Mouse (Mus musculus) liver, embryonic 13.5 days (tissue): ENCODE results near the gene Barhl1. TPM values are rescaled to one million over a fixed set of nuclear protein-coding genes. Genes with fewer than 3 reads are reported as not detected.

ENCODE experiments used
- ATAC-seq: fragments of 200-750 bp; cut with Nextera tagmentation; 2 replicates; pipeline ENCODE4 v1.8.0; 2017; ENCODE audit warnings: low read depth, mild to moderate bottlenecking, moderate number of reproducible peaks, moderate library complexity
- DNase-seq: peaks from one replicate; pipeline ENCODE4 v3.0.0; 2022
- H3K27ac ChIP-seq: fragments of 300-500 bp; sonication (generic); 2 replicates; pipeline ENCODE4 v1.5.1; 2015; ENCODE audit warnings: moderate library complexity, mild to moderate bottlenecking, inconsistent platforms
- H3K27me3 ChIP-seq: fragments of 300-500 bp; sonication (generic); 2 replicates; pipeline ENCODE4 v1.6.1; 2015; ENCODE audit warnings: mild to moderate bottlenecking, inconsistent platforms
- H3K36me3 ChIP-seq: fragments of 300-500 bp; sonication (generic); 2 replicates; pipeline ENCODE4 v1.6.1; 2015; ENCODE audit warnings: mild to moderate bottlenecking, inconsistent platforms
- H3K4me1 ChIP-seq: fragments of 300-500 bp; sonication (generic); replicated peaks from 2 replicates; pipeline ENCODE4 v1.6.1; 2015; ENCODE audit warnings: inconsistent platforms
- H3K4me2 ChIP-seq: fragments of 300-500 bp; sonication (generic); 2 replicates; pipeline ENCODE4 v1.6.1; 2015; ENCODE audit warnings: inconsistent platforms, mild to moderate bottlenecking, moderate library complexity
- H3K4me3 ChIP-seq: fragments of 300-500 bp; sonication (generic); replicated peaks from 2 replicates; pipeline ENCODE4 v1.5.1; 2015; ENCODE audit warnings: mild to moderate bottlenecking, inconsistent platforms
- H3K9ac ChIP-seq: fragments of 300-500 bp; sonication (generic); 2 replicates; pipeline ENCODE4 v1.6.1; 2015; ENCODE audit warnings: mild to moderate bottlenecking, inconsistent platforms
- H3K9me3 ChIP-seq: fragments of 300-500 bp; sonication (generic); replicated peaks from 2 replicates; pipeline ENCODE4 v1.6.1; 2016; ENCODE audit warnings: inconsistent platforms
- WGBS: fragments of 180-500 bp; shearing (Covaris S2); methylation state at CpG from one replicate; pipeline ENCODE4 v1.1.7; 2015; ENCODE audit not compliant: insufficient replicate concordance; 5-methylcytosine and 5-hydroxymethylcytosine counted together
- polyA plus RNA-seq: library from polyadenylated mRNA; unstranded; fragments of >200 nt; fragmentation: Nextera tagmentation; extraction: Ambion mirVana; gene quantifications from 2 replicates; pipeline ENCODE4 v1.2.1, GENCODE M21; 2015

Gene Barhl1
- polyA plus RNA-seq: not detected in 2 replicates

- DNase-seq (no peak), ATAC-seq (no peak)
- Histone ChIP-seq H3K9ac (no peak within 1 kb of the TSS), H3K27ac (no peak within 1 kb of the TSS), H3K36me3 (no peaks in the 10 kb centered on the region), H3K4me1 (peaks cover 7% of the 10 kb centered on the region), H3K9me3 (no peaks in the 10 kb centered on the region), H3K4me3 (peak within 1 kb of the TSS; percentile 28; the same call in 1 of the 2 replicates), H3K4me2 (0 out of 2 replicates have a peak within 1 kb of the TSS, but pooled peaks have one; percentile 8), H3K27me3 (peaks cover 98% of the 10 kb centered on the region)
- 6% methylated on average over 18 of the region's 18 CpGs for WGBS
Measured at GRCm38 (mm10) chr2:28916513-28916865, at the start of gene Barhl1. Gene Barhl1, minus strand, starts transcription at chr2:28916668.

- no peak for DNase-seq
- ATAC-seq: no peak
- peaks cover 6% of the 10 kb centered on the region; the same call in 1 of the 2 replicates for H3K27me3 ChIP-seq
- no peak overlapping the region for H3K9ac ChIP-seq
- H3K4me2 ChIP-seq: no peak overlapping the region
- no peaks in the 10 kb centered on the region for H3K9me3 ChIP-seq
- H3K27ac ChIP-seq: no peak overlapping the region
- WGBS: 44% methylated on average over 6 of the region's 6 CpGs
- no peak overlapping the region for H3K4me3 ChIP-seq
- H3K36me3 ChIP-seq: no peaks in the 10 kb centered on the region
- no peaks in the 10 kb centered on the region for H3K4me1 ChIP-seq
Measured at GRCm38 (mm10) chr2:28963565-28963964, 47.1 kb upstream of the Barhl1 start.

DNA sequence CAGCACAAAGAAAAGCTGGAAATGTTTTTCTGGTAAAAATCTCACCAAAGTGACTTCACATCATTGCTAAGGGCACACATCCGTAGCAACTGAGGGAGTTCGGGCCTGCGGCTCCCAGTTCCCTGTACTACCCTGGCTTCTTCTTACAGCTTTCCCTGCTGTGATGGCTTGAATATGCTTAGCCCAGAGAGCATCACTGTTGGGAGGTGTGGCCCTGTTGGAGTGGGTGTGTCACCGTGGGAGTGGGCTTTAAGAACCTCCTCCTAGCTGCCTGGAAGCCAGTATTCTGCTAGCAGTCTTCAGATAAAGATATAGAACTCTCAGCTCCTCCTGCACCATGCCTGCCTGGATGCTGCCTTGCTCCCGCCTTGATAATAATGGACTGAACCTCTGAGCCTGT, 45.2 kb upstream of the Barhl1 start:
- H3K27me3 ChIP-seq: 0 out of 2 replicates have a peak, but pooled peaks cover 6% of the 10 kb centered on the region
- 57% methylated on average over 5 of the region's 5 CpGs for WGBS

GRCm38 (mm10) chr2:28961024-28961585, 44.6 kb upstream of the Barhl1 start:
- Histone ChIP-seq H3K27me3 (0 out of 2 replicates have a peak, but pooled peaks cover 5% of the 10 kb centered on the region), H3K4me1 (no peaks in the 10 kb centered on the region), H3K4me2 (no peak overlapping the region), H3K9ac (no peak overlapping the region), H3K36me3 (no peaks in the 10 kb centered on the region), H3K9me3 (no peaks in the 10 kb centered on the region), H3K4me3 (no peak overlapping the region), H3K27ac (no peak overlapping the region)
- DNase-seq: no peak
- ATAC-seq: no peak
- WGBS: 71% methylated on average over 15 of the region's 15 CpGs

More for the DNA sequence above, 45.2 kb upstream of the Barhl1 start:
- no peaks in the 10 kb centered on the region for H3K36me3 ChIP-seq
- DNase-seq (no peak), ATAC-seq (no peak)
- no peak overlapping the region for H3K27ac ChIP-seq
- H3K4me1 ChIP-seq: no peaks in the 10 kb centered on the region
- no peak overlapping the region for H3K4me3 ChIP-seq
- H3K9me3 ChIP-seq: no peaks in the 10 kb centered on the region
- H3K4me2 ChIP-seq: no peak overlapping the region
- no peak overlapping the region for H3K9ac ChIP-seq

DNA sequence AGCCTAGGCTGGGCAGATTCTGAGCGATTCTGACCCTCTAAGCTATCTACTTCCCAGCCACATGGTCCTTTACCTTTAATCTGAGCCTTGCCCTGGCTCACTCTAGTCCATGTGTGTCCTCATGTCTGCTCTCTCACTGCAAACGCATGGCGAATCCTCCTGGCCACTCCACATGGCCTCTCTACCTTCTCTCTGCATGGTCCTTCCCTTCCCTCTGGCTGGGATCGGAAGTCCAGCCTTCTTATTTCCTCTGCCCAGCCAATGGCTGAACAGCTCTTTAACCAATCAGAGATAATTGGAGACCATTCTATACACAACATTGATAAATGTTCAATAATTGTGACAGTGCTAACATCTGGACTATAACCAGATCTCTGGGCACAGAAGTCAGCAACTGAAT, 40.4 kb upstream of the Barhl1 start:
- no peaks in the 10 kb centered on the region for H3K4me1 ChIP-seq
- H3K27me3 ChIP-seq: no peaks in the 10 kb centered on the region
- WGBS: 68% methylated on average over 4 of the region's 4 CpGs
- ATAC-seq (no peak), DNase-seq (no peak)
- H3K4me3 ChIP-seq: no peak overlapping the region
- no peaks in the 10 kb centered on the region for H3K9me3 ChIP-seq
- H3K36me3 ChIP-seq: no peaks in the 10 kb centered on the region
- H3K4me2 ChIP-seq: no peak overlapping the region
- H3K9ac ChIP-seq: no peak overlapping the region
- no peak overlapping the region for H3K27ac ChIP-seq

GRCm38 (mm10) chr2:28954595-28954994, 38.1 kb upstream of the Barhl1 start:
- no peaks in the 10 kb centered on the region for H3K4me1 ChIP-seq
- 74% methylated on average over 9 of the region's 9 CpGs for WGBS

DNA sequence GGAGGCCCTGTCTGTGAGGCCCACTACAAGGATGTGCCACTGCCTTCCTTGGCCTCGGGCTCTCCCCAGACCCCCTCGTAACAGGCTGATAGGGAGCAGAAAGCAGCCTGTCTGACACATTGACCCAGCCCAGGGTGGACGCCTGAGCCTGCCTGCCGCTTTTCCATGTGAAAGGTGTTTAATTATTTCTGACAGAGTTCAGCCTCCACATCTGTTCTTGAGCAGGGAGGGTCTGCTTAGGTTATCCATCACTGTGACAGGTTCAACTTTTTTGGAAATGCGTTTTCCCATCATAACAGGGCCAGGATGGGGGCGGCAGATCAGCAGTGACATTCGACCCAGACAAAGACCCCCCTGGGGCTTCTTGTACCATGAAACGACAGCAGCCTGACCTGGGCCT, 36.5 kb upstream of the Barhl1 start:
- Histone ChIP-seq H3K27me3 (no peaks in the 10 kb centered on the region), H3K9ac (no peak overlapping the region), H3K27ac (no peak overlapping the region), H3K4me2 (no peak overlapping the region), H3K36me3 (no peaks in the 10 kb centered on the region), H3K4me1 (no peaks in the 10 kb centered on the region), H3K4me3 (no peak overlapping the region), H3K9me3 (no peaks in the 10 kb centered on the region)
- 55% methylated on average over 8 of the region's 8 CpGs for WGBS
- ATAC-seq (no peak), DNase-seq (no peak)

More at GRCm38 (mm10) chr2:28954595-28954994, 38.1 kb upstream of the Barhl1 start:
- no peak overlapping the region for H3K9ac ChIP-seq
- H3K27me3 ChIP-seq: no peaks in the 10 kb centered on the region
- H3K27ac ChIP-seq: no peak overlapping the region
- H3K4me3 ChIP-seq: no peak overlapping the region
- ATAC-seq (no peak), DNase-seq (no peak)
- no peaks in the 10 kb centered on the region for H3K36me3 ChIP-seq
- no peak overlapping the region for H3K4me2 ChIP-seq
- no peaks in the 10 kb centered on the region for H3K9me3 ChIP-seq

- Histone ChIP-seq H3K4me1 (no peaks in the 10 kb centered on the region), H3K9me3 (no peaks in the 10 kb centered on the region), H3K27ac (no peak overlapping the region), H3K27me3 (0 out of 2 replicates have a peak, but pooled peaks cover 5% of the 10 kb centered on the region), H3K36me3 (no peaks in the 10 kb centered on the region), H3K4me2 (no peak overlapping the region), H3K9ac (no peak overlapping the region), H3K4me3 (no peak overlapping the region)
- WGBS: 50% methylated on average over 3 of the region's 3 CpGs
- DNase-seq: no peak
- no peak for ATAC-seq
Measured at GRCm38 (mm10) chr2:28946312-28946711, 29.8 kb upstream of the Barhl1 start.

DNA sequence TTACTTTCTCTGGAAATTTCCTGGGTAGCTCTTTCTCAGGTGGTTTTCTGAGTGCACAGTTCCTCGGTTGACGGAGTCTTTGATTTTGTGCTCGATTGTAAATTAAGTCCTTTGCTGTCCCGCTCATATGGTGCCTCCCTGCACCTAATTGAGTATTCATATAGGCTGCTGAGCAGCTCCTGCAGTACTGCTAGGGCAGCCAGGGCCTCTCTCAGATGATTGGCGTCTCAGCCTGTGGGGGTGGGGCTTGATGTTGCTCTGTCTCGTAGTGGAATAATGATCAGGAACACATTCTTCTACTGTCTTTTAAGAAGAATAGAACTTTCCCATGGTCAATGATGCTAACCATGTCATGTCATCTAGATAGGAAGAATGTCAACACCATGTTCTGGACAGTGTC, 28.9 kb upstream of the Barhl1 start:
- Histone ChIP-seq H3K4me1 (no peaks in the 10 kb centered on the region), H3K4me2 (no peak overlapping the region), H3K9me3 (no peaks in the 10 kb centered on the region), H3K27me3 (0 out of 2 replicates have a peak, but pooled peaks cover 5% of the 10 kb centered on the region), H3K4me3 (no peak overlapping the region), H3K36me3 (no peaks in the 10 kb centered on the region), H3K9ac (no peak overlapping the region), H3K27ac (no peak overlapping the region)
- ATAC-seq: no peak
- DNase-seq: no peak
- 57% methylated on average over 6 of the region's 6 CpGs for WGBS

DNA sequence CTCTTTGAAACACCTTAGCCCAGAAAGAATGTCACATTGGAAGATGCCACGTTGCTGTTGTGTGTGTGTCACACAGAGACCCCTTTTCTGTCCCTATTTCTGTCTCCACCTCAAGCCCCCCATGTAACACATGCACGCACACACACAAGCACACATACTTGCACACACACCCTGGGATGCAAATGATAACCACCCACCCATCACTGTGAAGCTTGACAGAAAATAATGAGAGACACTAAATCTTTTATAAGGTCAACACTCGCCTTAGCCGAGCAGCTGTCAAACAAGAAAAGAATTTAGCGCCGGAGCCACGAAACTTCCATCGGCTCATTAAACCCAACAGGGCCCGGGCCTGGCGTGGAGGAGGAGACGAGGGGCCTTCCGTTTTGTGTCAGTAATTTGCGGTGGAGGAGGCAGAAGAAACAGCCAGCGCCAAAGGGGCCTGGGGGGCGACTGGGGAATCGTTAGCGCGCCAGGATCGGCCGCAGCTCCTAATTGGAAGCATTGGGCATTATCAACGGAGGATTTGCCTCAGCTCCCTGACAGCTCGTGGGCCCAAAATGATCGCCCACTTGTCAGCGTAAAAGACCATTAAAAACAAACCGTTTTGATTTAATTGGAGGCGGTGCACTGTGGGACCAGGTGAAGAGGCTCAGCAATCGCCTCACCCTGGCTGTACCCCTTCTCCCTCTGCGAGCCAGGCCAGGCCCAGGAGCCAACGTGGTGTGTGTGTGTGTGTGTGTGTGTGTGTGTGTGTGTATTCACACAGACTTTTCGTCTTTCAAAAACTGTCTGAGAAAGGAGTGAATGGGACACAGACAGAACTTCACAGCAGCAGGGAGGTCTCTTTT, 27.4 kb upstream of the Barhl1 start:
- H3K4me1 ChIP-seq: no peaks in the 10 kb centered on the region
- H3K4me3 ChIP-seq: no peak overlapping the region
- H3K27me3 ChIP-seq: 0 out of 2 replicates have a peak, but pooled peaks cover 5% of the 10 kb centered on the region
- no peak for DNase-seq
- no peak overlapping the region for H3K9ac ChIP-seq
- 58% methylated on average over 30 of the region's 30 CpGs for WGBS
- no peak overlapping the region for H3K4me2 ChIP-seq
- H3K9me3 ChIP-seq: no peaks in the 10 kb centered on the region
- no peaks in the 10 kb centered on the region for H3K36me3 ChIP-seq
- no peak for ATAC-seq
- no peak overlapping the region for H3K27ac ChIP-seq

DNA sequence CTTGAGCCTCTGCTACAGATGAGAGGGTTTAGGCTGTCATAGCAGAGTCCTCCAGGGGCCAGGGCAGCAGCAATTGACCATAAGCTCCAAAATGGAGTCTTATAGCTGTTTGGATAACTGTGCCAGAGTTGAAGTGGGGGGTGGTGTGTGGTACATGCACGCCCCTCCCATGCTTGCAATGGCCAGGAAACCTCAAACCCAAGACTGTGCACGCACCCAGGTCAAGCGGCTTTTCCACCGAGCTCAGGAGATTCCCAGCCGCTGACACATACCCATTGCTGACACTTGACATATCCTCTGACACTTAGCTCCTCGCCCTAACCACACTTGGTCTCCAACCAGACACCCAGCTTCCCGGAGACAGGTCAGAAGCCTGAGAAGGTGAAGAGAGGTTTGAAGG, 22.5 kb upstream of the Barhl1 start:
- H3K9ac ChIP-seq: no peak overlapping the region
- DNase-seq: no peak
- WGBS: 22% methylated on average over 7 of the region's 7 CpGs
- no peak for ATAC-seq
- no peaks in the 10 kb centered on the region for H3K9me3 ChIP-seq
- no peaks in the 10 kb centered on the region for H3K36me3 ChIP-seq
- no peak overlapping the region for H3K4me2 ChIP-seq
- no peak overlapping the region for H3K27ac ChIP-seq
- H3K4me1 ChIP-seq: no peaks in the 10 kb centered on the region
- 0 out of 2 replicates have a peak, but pooled peaks cover 2% of the 10 kb centered on the region for H3K27me3 ChIP-seq
- no peak overlapping the region for H3K4me3 ChIP-seq
